Mouse (Mus musculus): Measurements from ENCODE around the gene Ren1. TPM values are rescaled to one million over a fixed set of nuclear protein-coding genes. Genes with fewer than 3 reads are reported as not detected.

Ren1 gene
- polyA plus RNA-seq, 1 experiment from 2014 or later: 1.3 TPM

GRCm38 (mm10) chr1:133311946-133312345 is 38.4 kb upstream of the Ren1 start:
- no peak overlapping the region for H3K27ac ChIP-seq (ENCODE audit: low read length)
- H3K4me2 ChIP-seq (replicated peaks; ENCODE audit: low read depth, low read length): no peak overlapping the region
- DNase-seq (ENCODE audit: low spot score) (no peak), ATAC-seq (no peak)
- H3K9ac ChIP-seq (replicated peaks; ENCODE audit: low read depth): no peak overlapping the region
- no peaks in the 10 kb centered on the region for H3K27me3 ChIP-seq (replicated peaks; ENCODE audit: insufficient read depth, low read length)
- TF ChIP-seq EP300 (IDR thresholded peaks at IDR 0.05) (no peak), CTCF (IDR thresholded peaks at IDR 0.05) (no peak)
- H3K9me3 ChIP-seq (ENCODE audit: low read length): no peaks in the 10 kb centered on the region
- H3K36me3 ChIP-seq (ENCODE audit: insufficient read depth, low read length): no peaks in the 10 kb centered on the region
- no peaks in the 10 kb centered on the region for H3K4me1 ChIP-seq (ENCODE audit: insufficient read depth, low read depth, low read length)
- no peak overlapping the region for H3K4me3 ChIP-seq (ENCODE audit: low read depth, low read length)
- 18% methylated on average over 10 of the region's 10 CpGs for WGBS

- no peak overlapping the region for H3K27ac ChIP-seq (ENCODE audit: low read length)
- H3K4me3 ChIP-seq (ENCODE audit: low read depth, low read length): no peak overlapping the region
- DNase-seq (ENCODE audit: low spot score) (peak; percentile 73), ATAC-seq (peak; percentile 27; the same call in 1 of the 2 replicates)
- TF ChIP-seq CTCF (IDR thresholded peaks at IDR 0.05) (peak; percentile 86), EP300 (IDR thresholded peaks at IDR 0.05) (no peak)
- H3K4me1 ChIP-seq (ENCODE audit: insufficient read depth, low read depth, low read length): no peaks in the 10 kb centered on the region
- 30% methylated on average over 8 of the region's 8 CpGs for WGBS
- no peak overlapping the region for H3K4me2 ChIP-seq (replicated peaks; ENCODE audit: low read depth, low read length)
- H3K36me3 ChIP-seq (ENCODE audit: insufficient read depth, low read length): no peaks in the 10 kb centered on the region
- H3K9me3 ChIP-seq (ENCODE audit: low read length): no peaks in the 10 kb centered on the region
- H3K9ac ChIP-seq (replicated peaks; ENCODE audit: low read depth): no peak overlapping the region
- H3K27me3 ChIP-seq (replicated peaks; ENCODE audit: insufficient read depth, low read length): no peaks in the 10 kb centered on the region
Measured at GRCm38 (mm10) chr1:133314364-133314763, 35.9 kb upstream of the Ren1 start.

- Histone ChIP-seq H3K27me3 (replicated peaks; ENCODE audit: insufficient read depth, low read length) (no peaks in the 10 kb centered on the region), H3K4me2 (replicated peaks; ENCODE audit: low read depth, low read length) (no peak overlapping the region), H3K27ac (ENCODE audit: low read length) (no peak overlapping the region), H3K9me3 (ENCODE audit: low read length) (no peaks in the 10 kb centered on the region), H3K4me1 (ENCODE audit: insufficient read depth, low read depth, low read length) (peaks cover 2% of the 10 kb centered on the region; the same call in 1 of the 2 replicates), H3K4me3 (ENCODE audit: low read depth, low read length) (no peak overlapping the region), H3K9ac (replicated peaks; ENCODE audit: low read depth) (no peak overlapping the region), H3K36me3 (ENCODE audit: insufficient read depth, low read length) (no peaks in the 10 kb centered on the region)
- DNase-seq (ENCODE audit: low spot score) (no peak), ATAC-seq (no peak)
- TF ChIP-seq CTCF (IDR thresholded peaks at IDR 0.05) (no peak), EP300 (IDR thresholded peaks at IDR 0.05) (no peak)
- 65% methylated on average over 6 of the region's 6 CpGs for WGBS
Measured at GRCm38 (mm10) chr1:133315775-133316174, 34.5 kb upstream of the Ren1 start.

GRCm38 (mm10) chr1:133316577-133316976 is 33.7 kb upstream of the Ren1 start:
- Histone ChIP-seq H3K4me3 (ENCODE audit: low read depth, low read length) (no peak overlapping the region), H3K36me3 (ENCODE audit: insufficient read depth, low read length) (no peaks in the 10 kb centered on the region), H3K27me3 (replicated peaks; ENCODE audit: insufficient read depth, low read length) (no peaks in the 10 kb centered on the region), H3K4me1 (ENCODE audit: insufficient read depth, low read depth, low read length) (peaks cover 3% of the 10 kb centered on the region; the same call in 1 of the 2 replicates), H3K27ac (ENCODE audit: low read length) (no peak overlapping the region), H3K4me2 (replicated peaks; ENCODE audit: low read depth, low read length) (no peak overlapping the region), H3K9me3 (ENCODE audit: low read length) (no peaks in the 10 kb centered on the region), H3K9ac (replicated peaks; ENCODE audit: low read depth) (no peak overlapping the region)
- 82% methylated on average over 4 of the region's 4 CpGs for WGBS
- DNase-seq (ENCODE audit: low spot score): no peak
- ATAC-seq: no peak
- TF ChIP-seq CTCF (IDR thresholded peaks at IDR 0.05) (peak; percentile 21), EP300 (IDR thresholded peaks at IDR 0.05) (no peak)

GRCm38 (mm10) chr1:133317149-133317548 is 33.2 kb upstream of the Ren1 start:
- H3K36me3 ChIP-seq (ENCODE audit: insufficient read depth, low read length): no peaks in the 10 kb centered on the region
- TF ChIP-seq EP300 (IDR thresholded peaks at IDR 0.05) (no peak), CTCF (IDR thresholded peaks at IDR 0.05) (peak; percentile 61)
- 94% methylated on average over 1 of the region's 1 CpGs for WGBS
- H3K9ac ChIP-seq (replicated peaks; ENCODE audit: low read depth): no peak overlapping the region
- no peaks in the 10 kb centered on the region for H3K27me3 ChIP-seq (replicated peaks; ENCODE audit: insufficient read depth, low read length)
- H3K4me1 ChIP-seq (ENCODE audit: insufficient read depth, low read depth, low read length): peaks cover 3% of the 10 kb centered on the region; the same call in 1 of the 2 replicates
- DNase-seq (ENCODE audit: low spot score): no peak
- no peak overlapping the region for H3K4me3 ChIP-seq (ENCODE audit: low read depth, low read length)
- no peak for ATAC-seq
- no peak overlapping the region for H3K27ac ChIP-seq (ENCODE audit: low read length)
- H3K9me3 ChIP-seq (ENCODE audit: low read length): no peaks in the 10 kb centered on the region
- H3K4me2 ChIP-seq (replicated peaks; ENCODE audit: low read depth, low read length): no peak overlapping the region

- Histone ChIP-seq H3K4me3 (ENCODE audit: low read depth, low read length) (no peak within 1 kb of the TSS), H3K9ac (replicated peaks; ENCODE audit: low read depth) (no peak within 1 kb of the TSS), H3K27ac (ENCODE audit: low read length) (peak within 1 kb of the TSS; percentile 57; the same call in 1 of the 2 replicates), H3K9me3 (ENCODE audit: low read length) (no peaks in the 10 kb centered on the region), H3K4me1 (ENCODE audit: insufficient read depth, low read depth, low read length) (peaks cover 3% of the 10 kb centered on the region; the same call in 1 of the 2 replicates), H3K36me3 (ENCODE audit: insufficient read depth, low read length) (no peaks in the 10 kb centered on the region), H3K27me3 (replicated peaks; ENCODE audit: insufficient read depth, low read length) (no peaks in the 10 kb centered on the region), H3K4me2 (replicated peaks; ENCODE audit: low read depth, low read length) (no peak within 1 kb of the TSS)
- ATAC-seq (peak; percentile 95), DNase-seq (ENCODE audit: low spot score) (peak; percentile 89)
- TF ChIP-seq EP300 (IDR thresholded peaks at IDR 0.05) (peak; percentile 53; the same call in 1 of the 2 replicates), CTCF (IDR thresholded peaks at IDR 0.05) (no peak)
- 62% methylated on average over 13 of the region's 13 CpGs for WGBS
Measured at GRCm38 (mm10) chr1:133321267-133321925, 28.9 kb upstream of the Ren1 start, which contains the start of gene Kiss1. Gene Kiss1 (plus strand): TSS chr1:133321875.
